Mouse (Mus musculus) Patski (cell line): Measurements from ENCODE around the gene Cd300a. TPM values are rescaled to one million over a fixed set of nuclear protein-coding genes. Genes with fewer than 3 reads are reported as not detected.

Experiments used
- ATAC-seq: fragments of 100-300 bp; one replicate; pipeline ENCODE4 v1.8.0; 2021
- CTCF ChIA-PET: fragments of 350-600 bp; sonication (Branson Sonifier 250); formaldehyde crosslinking; loops from one replicate; lab custom pipeline; 2022; ENCODE audit warnings: inconsistent platforms; lab: Charles Lee
- POLR2A ChIA-PET: fragments of 350-600 bp; sonication (Branson Sonifier 250); formaldehyde crosslinking; loops from one replicate; lab custom pipeline; 2022; ENCODE audit warnings: antibody characterized with exemption, inconsistent platforms; lab: Charles Lee
- DNase-seq: peaks from one replicate; pipeline ENCODE4 v3.0.0-alpha.2; 2011; ENCODE audit warnings: low read depth, low spot score
- H3K27me3 ChIP-seq: fragments of 371-371 bp; one replicate; pipeline ENCODE4 v1.5.1; 2021
- CTCF ChIP-seq: fragments of 100-300 bp; IDR thresholded peaks from one replicate; pipeline ENCODE4 v1.5.1; 2021
- in situ Hi-C: fragments of 300-500 bp; cut with MboI; formaldehyde crosslinking; loops from 3 replicates; pipeline ENCODE4 v1.11.1; 2018; ENCODE audit warnings: low pct_unique_long_range_greater_than_20kb, mixed read lengths
- polyA plus RNA-seq: library from polyadenylated mRNA; unstranded; gene quantifications from one replicate; pipeline ENCODE4 v1.2.3, GENCODE M21; 2021

Cd300a gene
- polyA plus RNA-seq, 1 experiment from 2014 or later = 0.78 TPM

DNA sequence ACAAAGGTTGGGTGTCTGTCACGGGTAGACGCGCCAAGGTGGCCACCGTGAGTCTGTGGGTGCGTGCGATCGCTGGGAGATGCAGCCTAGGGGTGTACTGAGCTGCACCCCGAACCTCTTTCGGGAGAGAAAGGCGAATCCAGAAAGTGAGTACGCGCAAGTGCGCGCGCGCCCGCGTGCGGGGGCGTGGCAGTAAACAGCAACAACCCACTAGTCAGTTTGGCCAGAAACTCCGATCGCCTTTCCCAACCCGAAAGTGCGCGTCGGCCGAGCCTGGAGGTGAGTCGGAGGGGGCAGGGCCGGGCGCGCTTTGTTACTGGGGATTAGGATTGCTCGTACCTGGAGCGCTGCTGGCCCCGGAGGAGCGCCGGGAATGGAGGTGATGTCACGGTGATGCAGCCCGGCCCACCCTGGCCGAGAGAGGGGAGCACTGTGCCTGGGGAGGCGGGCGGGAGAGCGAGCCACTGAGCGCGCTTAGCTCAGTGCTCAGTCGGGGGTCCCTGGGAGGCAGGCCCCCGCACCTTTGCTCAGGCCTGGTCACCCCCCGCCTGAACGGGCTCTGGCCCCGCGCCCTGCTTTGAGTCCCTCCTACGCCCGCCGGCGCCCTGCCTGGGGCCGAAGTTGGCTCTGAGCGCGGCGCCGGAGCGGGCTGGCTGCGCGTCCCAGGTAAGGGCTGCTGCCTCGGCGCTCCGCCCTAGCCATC, 38.1 kb upstream of the Cd300a start:
- no peak for DNase-seq
- in situ Hi-C loops = loop anchor here (5.0 kb wide), 1 partner anchor 34 kb away; no protein-coding TSS in a partner anchor
- H3K27me3 ChIP-seq = no peaks in the 10 kb centered on the region
- no peak for TF ChIP-seq CTCF
- peak; percentile 14 for ATAC-seq
- ChIA-PET POLR2A (interaction anchor here (0.8 to 6.6 kb wide), 12 partner anchors 10 to 126 kb away, joined by 3 to 64 read pairs (median 4); no protein-coding TSS in a partner anchor), CTCF (no interaction called here)

DNA sequence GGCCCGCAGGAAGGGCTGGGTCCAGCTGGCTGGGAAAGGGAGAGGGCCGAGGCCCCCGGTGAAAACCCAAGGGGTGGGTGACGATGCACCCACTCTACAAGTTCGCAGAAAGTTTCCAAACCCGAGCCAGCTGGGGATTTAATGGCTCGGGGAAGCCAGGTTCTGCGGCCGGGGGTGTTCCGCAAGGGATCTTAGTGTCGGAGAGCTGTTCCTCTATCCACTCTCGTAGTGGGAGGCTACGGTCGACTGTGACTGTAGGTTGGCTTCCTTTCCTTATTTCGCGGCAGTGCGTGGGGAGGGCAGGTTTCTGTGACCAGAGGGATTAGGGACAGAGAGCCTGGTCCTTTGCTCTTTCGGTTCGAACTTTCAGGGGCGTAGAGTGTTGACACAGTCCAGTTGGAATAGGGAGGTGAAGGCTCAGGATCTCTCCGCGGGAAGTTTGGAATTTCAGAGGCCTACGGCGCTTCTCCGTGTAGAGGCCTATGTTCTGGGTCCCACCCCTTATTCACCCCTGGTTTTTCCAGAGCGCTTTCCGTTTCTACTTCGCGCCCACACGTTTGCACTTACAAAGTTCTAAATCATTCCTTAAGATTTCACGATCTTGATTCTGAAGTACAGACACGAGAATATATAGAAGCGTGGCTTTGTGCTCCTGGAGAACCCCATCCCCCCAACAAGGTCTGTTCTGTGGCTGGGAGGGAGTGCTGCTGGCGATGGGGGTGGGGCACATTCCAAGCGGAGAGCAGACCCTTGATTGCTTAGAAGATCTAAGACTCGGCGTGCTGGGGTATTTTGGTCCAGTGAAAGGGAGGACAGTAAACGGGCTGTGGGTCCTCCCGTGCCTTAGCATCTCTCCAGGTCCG, 37.3 kb upstream of the Cd300a start:
- no peak for DNase-seq

DNA sequence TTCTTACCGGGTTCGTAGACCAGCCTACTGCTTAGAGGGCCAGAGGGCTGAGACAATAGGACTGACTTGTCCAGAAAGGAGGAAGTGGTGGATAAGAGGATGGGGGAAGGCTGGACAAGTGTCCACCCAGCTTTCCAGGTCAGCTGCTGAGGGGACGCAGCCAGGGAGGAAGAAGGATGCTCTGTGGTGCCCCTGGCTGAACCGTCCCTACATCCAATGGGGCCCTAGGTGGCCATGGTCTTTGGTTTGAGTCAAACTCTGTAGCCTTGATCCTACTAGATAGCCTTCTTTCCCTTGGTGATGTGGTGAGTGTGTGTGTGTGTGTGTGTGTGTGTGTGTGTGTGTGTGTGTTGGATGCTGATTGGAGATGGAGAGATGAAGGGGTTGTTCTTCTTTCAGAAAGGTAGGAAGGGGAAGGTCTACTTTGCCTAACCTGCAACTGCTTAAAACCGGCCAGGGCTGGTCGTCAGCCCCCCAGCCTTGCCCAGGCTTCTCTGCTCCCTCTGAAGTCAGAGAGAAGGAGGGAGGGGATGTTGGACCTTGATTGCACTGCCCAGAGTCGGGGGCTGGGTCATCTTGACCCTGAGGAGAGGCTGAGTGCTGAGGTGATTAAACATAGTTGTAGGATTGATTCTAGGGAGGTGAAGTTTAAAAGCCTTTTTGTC, 36.5 kb upstream of the Cd300a start:
- ChIA-PET POLR2A (interaction anchor here (0.7 to 6.6 kb wide), 6 partner anchors 11 to 39 kb away, joined by 3 to 64 read pairs (median 4); no protein-coding TSS in a partner anchor), CTCF (interaction anchor here (1.1 kb wide), 2 partner anchors 10 to 34 kb away, joined by 3 read pairs; no protein-coding TSS in a partner anchor)
- no peak for ATAC-seq
- no peak for TF ChIP-seq CTCF
- in situ Hi-C loops = loop anchor here (5.0 kb wide), 1 partner anchor 36 kb away; no protein-coding TSS in a partner anchor
- no peak for DNase-seq
- H3K27me3 ChIP-seq = no peaks in the 10 kb centered on the region

More for the DNA sequence above, 37.3 kb upstream of the Cd300a start:
- in situ Hi-C loops = loop anchor here (5.0 kb wide), 1 partner anchor 35 kb away; no protein-coding TSS in a partner anchor
- ChIA-PET POLR2A (interaction anchor here (0.7 to 6.6 kb wide), 12 partner anchors 10 to 127 kb away, joined by 3 to 64 read pairs (median 4); no protein-coding TSS in a partner anchor), CTCF (interaction anchor here (1.1 kb wide), 1 partner anchor 33 kb away, joined by 3 read pairs; no protein-coding TSS in a partner anchor)
- ATAC-seq = no peak
- no peak for TF ChIP-seq CTCF
- H3K27me3 ChIP-seq = no peaks in the 10 kb centered on the region

DNA sequence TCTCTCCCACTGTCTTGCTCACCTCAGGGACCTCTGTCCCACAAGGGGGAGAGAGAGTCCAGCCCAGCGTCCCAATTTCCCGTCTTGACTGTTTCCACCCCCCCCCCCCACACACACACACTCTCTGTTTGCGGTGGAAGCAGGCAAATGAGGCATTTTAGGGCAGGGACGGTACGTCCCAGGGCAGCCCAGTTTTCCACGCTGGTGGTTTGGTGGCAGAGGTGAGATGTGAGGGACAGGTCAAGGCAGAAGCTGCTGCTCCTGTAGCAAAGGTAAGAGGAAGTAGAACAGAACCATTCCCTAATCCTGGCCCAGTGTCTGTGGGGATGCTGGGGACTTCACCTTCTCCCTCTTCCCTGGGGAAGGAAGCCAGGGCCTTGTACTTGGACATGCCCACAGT, 35.3 kb upstream of the Cd300a start:
- no peak for ATAC-seq
- in situ Hi-C loops = loop anchor here (5.0 kb wide), 1 partner anchor 37 kb away; no protein-coding TSS in a partner anchor
- POLR2A ChIA-PET = interaction anchor here (0.7 to 1.4 kb wide), 2 partner anchors 12 to 13 kb away, joined by 3 to 6 read pairs; no protein-coding TSS in a partner anchor
- no peak for TF ChIP-seq CTCF
- no peaks in the 10 kb centered on the region for H3K27me3 ChIP-seq
- no peak for DNase-seq
- CTCF ChIA-PET = interaction anchor here (1.2 to 1.4 kb wide), 2 partner anchors 12 to 21 kb away, joined by 3 to 4 read pairs; no protein-coding TSS in a partner anchor

DNA sequence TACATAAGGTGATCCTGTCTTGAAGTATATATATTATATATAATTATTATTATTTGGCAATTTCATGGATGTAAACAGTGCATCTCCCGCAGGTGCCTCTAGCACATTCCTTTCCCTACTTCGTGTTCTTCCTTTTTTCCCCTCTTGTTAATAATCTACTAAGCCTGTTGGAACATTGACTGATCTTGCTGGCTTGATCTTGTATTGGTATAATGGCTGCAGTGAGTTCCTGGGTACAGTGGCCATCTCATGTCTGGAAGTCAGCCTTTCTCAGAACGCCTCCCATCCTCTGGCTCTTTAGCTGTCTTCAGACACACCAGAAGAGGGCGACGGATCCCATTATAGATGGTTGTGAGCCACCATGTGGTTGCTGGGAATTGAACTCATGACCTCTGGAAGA, 33.7 kb upstream of the Cd300a start:
- in situ Hi-C loops = no loop called here
- no peaks in the 10 kb centered on the region for H3K27me3 ChIP-seq
- ChIA-PET CTCF (interaction anchor here (2.4 kb wide), 1 partner anchor 11 kb away, joined by 11 read pairs; no protein-coding TSS in a partner anchor), POLR2A (no interaction called here)
- DNase-seq = no peak
- TF ChIP-seq CTCF = no peak
- no peak for ATAC-seq

DNA sequence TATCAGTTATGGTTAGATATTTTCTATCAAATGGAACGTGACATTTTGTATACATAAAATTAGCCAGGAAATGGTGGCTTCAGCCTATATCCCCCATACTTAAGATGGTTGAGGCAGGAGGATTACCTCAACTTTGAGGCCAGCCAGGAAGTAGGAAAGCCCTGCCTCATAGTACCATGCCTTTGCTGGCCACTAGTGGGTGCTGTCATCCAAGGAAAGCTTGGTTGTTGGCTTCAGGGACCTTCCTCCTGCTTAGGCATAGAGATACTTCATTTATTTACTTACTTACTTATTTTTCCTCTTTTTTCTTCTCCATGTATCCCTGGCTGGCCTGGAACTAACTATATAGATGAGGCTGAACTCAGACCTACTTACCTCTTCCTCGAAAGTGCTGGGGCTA, 31.2 kb upstream of the Cd300a start:
- TF ChIP-seq CTCF = no peak
- POLR2A ChIA-PET = interaction anchor here (0.9 kb wide), 1 partner anchor 40 kb away, joined by 3 read pairs; no protein-coding TSS in a partner anchor

DNA sequence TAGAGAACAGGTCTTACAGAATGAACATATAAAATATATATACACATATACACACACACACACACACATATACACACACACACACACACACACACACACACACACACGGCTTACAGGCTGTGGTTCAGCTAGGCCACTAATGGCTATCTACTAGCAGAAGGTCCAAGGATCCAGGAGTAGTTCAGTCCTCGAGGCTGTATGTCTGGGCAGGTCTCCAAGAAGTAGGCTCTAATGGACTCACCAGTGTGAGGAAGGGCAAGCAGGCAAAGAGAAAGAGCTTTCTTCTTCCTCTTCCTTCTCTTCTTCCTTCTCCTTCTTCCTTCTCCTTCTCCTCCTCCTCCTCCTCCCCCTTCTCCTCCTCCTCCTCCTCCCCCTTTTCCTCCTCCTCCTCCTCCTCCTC, 28.8 kb upstream of the Cd300a start:
- DNase-seq = no peak
- ATAC-seq = no peak
- no peaks in the 10 kb centered on the region for H3K27me3 ChIP-seq
- in situ Hi-C loops = no loop called here
- POLR2A ChIA-PET = interaction anchor here (1.4 kb wide), 1 partner anchor 10 kb away, joined by 4 read pairs; the partner anchor contains the start of gene Gprc5c
- no peak for TF ChIP-seq CTCF
- CTCF ChIA-PET = no interaction called here

More for the DNA sequence above, 31.2 kb upstream of the Cd300a start:
- H3K27me3 ChIP-seq = no peaks in the 10 kb centered on the region
- ATAC-seq = no peak
- DNase-seq = no peak
- CTCF ChIA-PET = interaction anchor here (0.8 to 1.3 kb wide), 3 partner anchors 10 to 23 kb away, joined by 3 to 5 read pairs (median 3); no protein-coding TSS in a partner anchor
- in situ Hi-C loops = no loop called here

DNA sequence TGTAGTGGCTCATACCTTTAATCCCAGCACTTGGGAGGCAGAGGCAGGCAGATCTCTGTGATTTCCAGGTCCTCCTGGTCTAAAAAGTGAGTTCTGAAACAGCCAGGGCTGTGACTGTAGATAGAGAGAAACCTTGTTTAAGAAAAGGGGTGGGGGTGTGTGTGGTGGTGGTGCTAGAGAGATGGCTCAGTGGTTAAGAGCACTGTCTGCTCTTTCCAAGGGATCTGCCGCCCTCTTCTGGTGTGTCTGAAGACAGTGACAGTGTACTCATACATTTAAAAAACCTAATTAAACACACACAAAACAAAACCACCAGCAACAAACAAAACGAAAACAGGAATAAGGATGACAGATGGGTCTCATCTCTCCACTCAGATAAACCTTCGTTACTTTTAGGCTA, 27.2 kb upstream of the Cd300a start:
- no peaks in the 10 kb centered on the region for H3K27me3 ChIP-seq
- ATAC-seq (no peak), DNase-seq (no peak)
- TF ChIP-seq CTCF = no peak
- CTCF ChIA-PET = interaction anchor here (0.7 to 1.0 kb wide), 2 partner anchors 9 to 11 kb away, joined by 3 read pairs; no protein-coding TSS in a partner anchor
- POLR2A ChIA-PET = interaction anchor here (0.9 kb wide), 1 partner anchor 11 kb away, joined by 3 read pairs; no protein-coding TSS in a partner anchor
- in situ Hi-C loops = no loop called here

DNA sequence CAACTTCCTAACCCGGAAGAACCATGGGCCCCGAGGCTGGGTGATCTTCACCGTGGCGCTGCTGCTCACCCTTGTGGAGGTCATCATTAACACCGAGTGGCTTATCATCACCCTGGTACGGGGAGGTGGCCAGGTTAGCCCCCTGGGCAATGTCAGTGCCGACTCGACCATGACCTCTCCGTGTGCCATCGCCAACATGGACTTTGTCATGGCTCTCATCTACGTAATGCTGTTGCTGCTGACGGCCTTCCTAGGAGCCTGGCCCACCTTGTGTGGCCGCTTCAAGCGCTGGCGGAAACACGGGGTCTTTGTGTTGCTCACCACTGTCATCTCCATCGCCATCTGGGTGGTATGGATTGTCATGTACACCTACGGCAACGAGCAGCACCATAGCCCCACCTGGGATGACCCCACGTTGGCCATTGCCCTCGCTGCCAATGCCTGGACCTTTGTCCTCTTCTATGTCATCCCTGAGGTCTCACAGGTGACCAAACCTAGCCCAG, 25.9 kb upstream of the Cd300a start:
- in situ Hi-C loops = no loop called here
- no peak for TF ChIP-seq CTCF
- CTCF ChIA-PET = no interaction called here
- ATAC-seq (no peak), DNase-seq (no peak)
- H3K27me3 ChIP-seq = no peaks in the 10 kb centered on the region
- POLR2A ChIA-PET = interaction anchor here (0.6 to 1.2 kb wide), 2 partner anchors 35 to 45 kb away, joined by 3 read pairs; no protein-coding TSS in a partner anchor
